Mouse (Mus musculus): Measurements from ENCODE around the gene Jakmip3. TPM values are rescaled to one million over a fixed set of nuclear protein-coding genes. Genes with fewer than 3 reads are reported as not detected.

The Jakmip3 gene
- total RNA-seq, 4 experiments from 2014 or later, result 4.4 to 13.1 (median 8.8) TPM

- DNase-seq, result no peak
Measured at GRCm38 (mm10) chr7:138947741-138948140, 7.2 kb downstream of the Jakmip3 start.

GRCm38 (mm10) chr7:138948309-138948708 is 7.8 kb downstream of the Jakmip3 start:
- DNase-seq, result no peak

- no peak for DNase-seq
Measured at GRCm38 (mm10) chr7:138955787-138956186, 15.3 kb downstream of the Jakmip3 start.

GRCm38 (mm10) chr7:138957106-138957505 is 16.6 kb downstream of the Jakmip3 start:
- DNase-seq, result no peak

GRCm38 (mm10) chr7:138959747-138960146 is 19.2 kb downstream of the Jakmip3 start:
- DNase-seq, result no peak

GRCm38 (mm10) chr7:138963756-138964155 is 23.2 kb downstream of the Jakmip3 start:
- no peak for DNase-seq

GRCm38 (mm10) chr7:138968010-138968620 is 27.6 kb downstream of the Jakmip3 start:
- DNase-seq, result no peak

- DNase-seq, result no peak
Measured at GRCm38 (mm10) chr7:138977510-138977909, 37.0 kb downstream of the Jakmip3 start.

- no peak for DNase-seq
Measured at GRCm38 (mm10) chr7:138984576-138984975, 44.0 kb downstream of the Jakmip3 start.

- no peak for DNase-seq
Measured at GRCm38 (mm10) chr7:138989156-138989555, 48.6 kb downstream of the Jakmip3 start.

GRCm38 (mm10) chr7:139002692-139003091 is 62.2 kb downstream of the Jakmip3 start:
- DNase-seq, result peak; percentile 25

- no peak for DNase-seq
Measured at GRCm38 (mm10) chr7:139003250-139003649, 62.7 kb downstream of the Jakmip3 start.

- DNase-seq, result no peak
Measured at GRCm38 (mm10) chr7:139009786-139010502, 69.4 kb downstream of the Jakmip3 start.

- no peak for DNase-seq
Measured at GRCm38 (mm10) chr7:139011027-139011426, 70.5 kb downstream of the Jakmip3 start.

GRCm38 (mm10) chr7:139011586-139011985 is 71.1 kb downstream of the Jakmip3 start:
- DNase-seq, result no peak

GRCm38 (mm10) chr7:139012767-139013369 is 72.3 kb downstream of the Jakmip3 start:
- no peak for DNase-seq

GRCm38 (mm10) chr7:139015143-139015542 is 74.6 kb downstream of the Jakmip3 start:
- no peak for DNase-seq

- DNase-seq, result no peak
Measured at GRCm38 (mm10) chr7:139016288-139016687, 75.8 kb downstream of the Jakmip3 start.

- DNase-seq, result no peak
Measured at GRCm38 (mm10) chr7:139017249-139017903, 76.8 kb downstream of the Jakmip3 start.

- DNase-seq, result no peak
Measured at GRCm38 (mm10) chr7:139020884-139021283, 80.4 kb downstream of the Jakmip3 start.

GRCm38 (mm10) chr7:139021326-139021725 is 80.8 kb downstream of the Jakmip3 start:
- no peak for DNase-seq

- no peak for DNase-seq
Measured at GRCm38 (mm10) chr7:139027136-139027535, 86.6 kb downstream of the Jakmip3 start.

- no peak for DNase-seq
Measured at GRCm38 (mm10) chr7:139031215-139031614, 90.7 kb downstream of the Jakmip3 start.

All from adrenal gland, adult 8-10 months (tissue).